Mouse (Mus musculus): ENCODE results near the gene Umad1. TPM values are rescaled to one million over a fixed set of nuclear protein-coding genes. Genes with fewer than 3 reads are reported as not detected.
A peak's percentile ranks its signal among the peaks of the same experiment; 100 is the strongest.

Umad1 gene
- total RNA-seq (2021) = 10 to 100 TPM; 11.7 to 13.4 TPM
- long read RNA-seq, experiment 1, transcript Umad1-204 (4 exons, 2,025 nt) = major isoform, 12 of 22 reads
- long read RNA-seq, experiment 1, partial matches to known transcripts = 0 of 22 reads
- long read RNA-seq, experiment 1, other reads (novel, unspliced or antisense) = 4 of 22 reads
- long read RNA-seq, experiment 2, transcript Umad1-204 (4 exons, 2,025 nt) = major isoform, 12 of 16 reads
- long read RNA-seq, experiment 2, partial matches to known transcripts = 0 of 16 reads
- long read RNA-seq, experiment 2, other reads (novel, unspliced or antisense) = 1 of 16 reads

GRCm38 (mm10) chr6:8259004-8259666 is at the start of gene Umad1, which contains the start of the genes Rpa3 and Gm45062:
Gene Umad1, plus strand, starts transcription at chr6:8259288.
Gene Rpa3, minus strand, starts transcription at chr6:8259173.
Gene Gm45062, plus strand, starts transcription at chr6:8259450.
- peak; percentile 95 to 97 for DNase-seq (ENCODE audit: low spot score in 2 of 2)

- DNase-seq (ENCODE audit: low spot score in 2 of 2) = no peak
Measured at GRCm38 (mm10) chr6:8209866-8210186, 49.3 kb upstream of the Umad1 start.

GRCm38 (mm10) chr6:8210661-8211060 is 48.4 kb upstream of the Umad1 start:
- DNase-seq (ENCODE audit: low spot score in 2 of 2) = no peak

GRCm38 (mm10) chr6:8227035-8227434 is 32.1 kb upstream of the Umad1 start:
- no peak for DNase-seq (ENCODE audit: low spot score in 2 of 2)

DNA sequence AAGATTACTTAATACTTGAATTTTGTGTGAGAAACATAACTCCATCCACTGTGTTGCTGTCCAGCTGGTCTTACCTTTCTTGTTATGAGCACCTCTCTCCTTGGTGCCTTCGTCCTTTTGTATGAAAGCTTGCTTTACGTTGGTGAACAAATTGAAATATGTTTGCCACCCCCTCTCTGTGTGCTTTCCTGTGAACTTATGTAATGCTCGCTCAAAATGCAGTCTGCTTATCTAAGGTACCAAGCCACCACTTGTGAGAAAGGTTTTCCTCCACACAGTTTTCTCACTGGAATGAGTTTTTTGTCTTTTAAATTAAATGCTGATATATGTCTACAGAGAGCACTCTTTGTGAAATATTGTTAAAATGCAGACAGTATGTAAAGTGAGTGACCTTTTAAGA is 30.5 kb upstream of the Umad1 start:
- no peak for DNase-seq (ENCODE audit: low spot score in 2 of 2)

- DNase-seq (ENCODE audit: low spot score in 2 of 2) = no peak
Measured at GRCm38 (mm10) chr6:8258316-8258715, 772 bp upstream of the Umad1 start.

- DNase-seq (ENCODE audit: low spot score in 2 of 2) = peak in 1 of 2 experiments; percentile 20
Measured at GRCm38 (mm10) chr6:8259667-8260044, 568 bp downstream of the Umad1 start.

DNA sequence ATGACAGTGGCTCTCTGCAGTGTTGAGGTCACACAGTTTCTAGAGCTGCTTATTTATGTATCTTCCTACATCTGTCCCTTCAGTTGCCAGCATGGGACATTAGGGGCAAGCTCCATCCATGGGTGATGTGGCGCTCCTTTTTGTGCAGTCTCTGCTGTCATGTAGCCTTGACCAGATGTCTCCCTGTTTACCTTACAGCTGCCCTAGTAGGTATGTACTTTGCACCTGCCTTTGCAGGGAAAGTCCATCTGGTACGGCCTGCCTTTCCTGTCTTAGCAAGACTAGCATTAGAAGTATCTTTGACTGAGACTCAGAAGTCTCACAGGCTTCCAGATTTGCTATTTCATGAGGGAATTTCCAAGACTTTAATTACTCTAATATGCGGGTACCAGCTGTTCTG is 12.0 kb downstream of the Umad1 start:
- no peak for DNase-seq (ENCODE audit: low spot score in 2 of 2)

DNA sequence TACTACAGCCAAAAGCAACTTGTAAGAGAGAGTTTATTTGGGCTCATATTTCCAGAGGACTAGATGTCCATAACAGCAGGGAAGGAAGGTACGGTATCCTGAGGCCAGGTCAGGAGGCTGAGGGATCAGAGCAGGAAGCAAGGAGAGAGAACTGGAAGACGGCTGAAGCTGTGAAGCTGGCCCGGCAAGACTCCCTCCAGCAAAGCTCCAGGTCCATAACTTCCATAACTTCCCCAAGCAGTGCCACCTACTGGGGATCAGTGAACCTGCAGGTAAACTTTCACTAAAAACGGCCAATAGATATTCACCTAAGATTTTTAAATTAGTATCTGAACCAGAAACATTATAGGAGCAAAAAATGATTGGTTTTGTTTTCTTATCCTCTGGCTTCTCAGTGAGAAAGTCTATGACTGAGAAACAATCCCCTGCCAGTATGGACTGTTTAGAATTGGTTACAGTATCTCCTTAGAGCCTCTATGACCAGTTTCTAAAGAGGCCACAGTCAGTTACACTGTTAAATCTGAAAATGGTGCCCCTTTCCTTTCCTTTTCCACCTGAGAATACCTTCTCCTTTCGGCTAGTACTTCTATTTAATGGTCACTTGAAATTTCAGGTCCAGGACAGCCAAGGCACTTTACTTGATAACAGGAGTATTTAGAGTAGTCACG is 15.4 kb downstream of the Umad1 start:
- peak in 1 of 2 experiments; percentile 53 for DNase-seq (ENCODE audit: low spot score in 2 of 2)

DNA sequence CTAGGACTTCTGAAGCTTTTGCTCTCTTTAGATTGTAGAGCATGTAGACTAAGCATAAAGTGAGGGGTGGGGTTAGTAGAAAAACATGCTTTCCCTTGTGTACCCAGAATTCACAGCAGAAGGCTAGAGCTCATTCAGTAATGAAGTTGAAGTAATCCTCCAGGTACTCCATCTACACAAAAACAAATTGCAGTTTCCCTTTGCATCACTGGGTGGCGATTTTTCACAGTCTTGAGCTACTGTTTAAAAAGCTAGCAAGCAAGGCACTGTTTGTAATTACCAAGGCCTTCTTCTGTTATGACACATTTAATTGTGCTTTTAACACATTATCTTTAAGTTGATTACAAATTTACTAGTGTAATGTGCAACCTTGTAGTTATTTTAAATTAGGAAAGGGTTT is 16.0 kb downstream of the Umad1 start:
- peak in 1 of 2 experiments; percentile 48 for DNase-seq (ENCODE audit: low spot score in 2 of 2)

- DNase-seq (ENCODE audit: low spot score in 2 of 2) = no peak
Measured at GRCm38 (mm10) chr6:8276431-8276830, 17.3 kb downstream of the Umad1 start.

GRCm38 (mm10) chr6:8278426-8279002 is 19.4 kb downstream of the Umad1 start:
- no peak for DNase-seq (ENCODE audit: low spot score in 2 of 2)

- no peak for DNase-seq (ENCODE audit: low spot score in 2 of 2)
Measured at GRCm38 (mm10) chr6:8283255-8283654, 24.2 kb downstream of the Umad1 start.

- DNase-seq (ENCODE audit: low spot score in 2 of 2) = no peak
Measured at GRCm38 (mm10) chr6:8285401-8285960, 26.4 kb downstream of the Umad1 start.

- DNase-seq (ENCODE audit: low spot score in 2 of 2) = no peak
Measured at GRCm38 (mm10) chr6:8286146-8286545, 27.1 kb downstream of the Umad1 start.

- no peak for DNase-seq (ENCODE audit: low spot score in 2 of 2)
Measured at GRCm38 (mm10) chr6:8288755-8289580, 29.9 kb downstream of the Umad1 start.

DNA sequence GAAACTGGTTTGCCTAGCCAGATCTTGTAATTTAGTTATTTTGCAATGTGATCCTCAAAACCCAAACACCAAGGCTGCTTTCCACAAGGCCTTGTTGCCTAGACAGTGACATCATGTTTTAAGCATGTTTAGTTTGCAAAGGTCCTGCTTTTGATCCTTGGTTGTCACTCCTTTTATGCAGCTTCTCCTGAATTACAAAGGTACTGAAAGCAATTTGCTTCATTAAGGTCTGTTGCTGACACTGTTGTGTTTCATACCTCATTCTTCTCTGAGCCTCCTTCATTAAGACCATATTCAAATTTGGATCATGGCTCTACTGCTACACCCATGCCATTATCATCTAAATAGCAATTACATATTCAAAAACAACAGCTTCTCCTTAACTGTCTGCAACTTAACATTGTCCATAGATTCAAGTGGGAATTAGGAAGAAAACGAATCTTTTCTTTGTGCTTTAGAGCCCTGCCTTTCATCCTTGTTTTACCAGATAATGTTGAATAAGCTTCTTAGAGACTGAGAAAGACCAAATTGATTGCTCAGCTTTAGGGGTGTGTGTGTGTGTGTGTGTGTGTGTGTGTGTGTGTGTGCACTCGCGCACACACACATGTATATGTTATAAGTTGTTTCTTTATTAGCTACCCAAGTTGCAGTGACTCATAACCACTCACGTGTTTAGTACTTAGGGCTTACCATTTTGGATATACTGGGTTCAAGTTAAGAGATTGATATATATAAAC is 35.1 kb downstream of the Umad1 start:
- no peak for DNase-seq (ENCODE audit: low spot score in 2 of 2)

GRCm38 (mm10) chr6:8299066-8299863 is 40.2 kb downstream of the Umad1 start:
- DNase-seq (ENCODE audit: low spot score in 2 of 2) = no peak
